In the genomic region with DNA sequence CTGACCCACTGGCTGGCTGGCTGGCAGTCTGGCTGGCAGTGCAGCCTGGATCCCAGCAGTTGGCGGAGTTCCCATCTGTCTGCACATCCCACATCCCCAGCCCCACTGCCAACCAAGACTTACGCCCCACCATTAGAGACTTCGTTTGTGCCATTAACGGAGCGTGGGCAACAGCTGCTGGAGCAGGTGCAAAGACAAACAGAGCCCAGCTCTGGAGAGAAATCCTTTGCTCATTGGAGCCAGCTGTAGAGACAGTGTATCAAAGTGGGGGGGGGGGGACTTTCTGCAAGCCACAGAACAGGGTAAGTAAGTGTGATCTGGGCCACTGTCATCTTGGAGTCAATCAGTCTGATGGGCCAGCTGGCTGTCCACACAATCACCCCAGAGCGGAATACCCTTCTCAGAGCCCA, we compare ENCODE assay signal across 10 mouse cellular contexts. TPM values are rescaled to one million over a fixed set of nuclear protein-coding genes. Genes with fewer than 3 reads are reported as not detected.
DNase-seq lines count a peak whose midpoint lies in the region; ATAC-seq and TF ChIP-seq lines count a peak whose summit lies in the region.
"Had no signal": no experiment of that assay in that cellular context is flagged by ENCODE, and none has a peak within 500 bp of the region (broad histone marks: within the 10 kb centered on the region; RNA-seq: fewer than 3 reads in every experiment).

No protein-coding gene starts in this region.

- H3K36me3 ChIP-seq in forebrain, embryonic 14.5 days (ENCODE audit: control insufficient read depth, insufficient read depth, low read length) = no peaks in the 10 kb centered on the region
- no peaks in the 10 kb centered on the region for H3K36me3 ChIP-seq in intestine, postnatal 0 days (ENCODE audit: control insufficient read depth, insufficient read depth)

- no peak overlapping the region for H3K9ac ChIP-seq in forebrain, embryonic 14.5 days (ENCODE audit: low read length)
- no peak overlapping the region for H3K9ac ChIP-seq in intestine, postnatal 0 days (ENCODE audit: low read depth, low read length)
- H3K9ac ChIP-seq: liver, embryonic 14.5 days had no signal

- no peak overlapping the region for H3K4me3 ChIP-seq in forebrain, embryonic 14.5 days (ENCODE audit: low read depth, low read length)
- H3K4me3 ChIP-seq in intestine, postnatal 0 days (ENCODE audit: low read depth, low read length) = no peak overlapping the region
- H3K4me3 ChIP-seq: erythroblast, embryonic 14.5 days had no signal

- peak; percentile 70 for DNase-seq in gastrocnemius, postnatal 14 days
- DNase-seq in gastrocnemius, adult 18-20 months (ENCODE audit: low spot score) = no peak
- peak; percentile 89 for DNase-seq in forebrain, embryonic 14.5 days (ENCODE audit: low spot score)
- DNase-seq in left cerebral cortex, adult 18-20 months (ENCODE audit: low spot score in 2 of 2) = peak; percentile 7 to 50
- DNase-seq in retina, embryonic 14.5 days (ENCODE audit: low spot score) = peak; percentile 51
- no peak for DNase-seq in adrenal gland, adult 2 months

- intact Hi-C loops in gastrocnemius, postnatal 14 days (cut with DNase I; ENCODE audit: low total_unique reads) = no loop called here

- H3K4me2 ChIP-seq in forebrain, embryonic 14.5 days (ENCODE audit: low read length) = no peak overlapping the region
- H3K4me2 ChIP-seq in intestine, postnatal 0 days (replicated peaks; ENCODE audit: low read depth) = no peak overlapping the region

- peaks cover 2% of the 10 kb centered on the region; the same call in 1 of the 2 replicates for H3K4me1 ChIP-seq in forebrain, embryonic 14.5 days (ENCODE audit: control insufficient read depth, insufficient read depth, low read length)
- no peaks in the 10 kb centered on the region for H3K4me1 ChIP-seq in intestine, postnatal 0 days (replicated peaks; ENCODE audit: control insufficient read depth, insufficient read depth, low read length)

- WGBS in forebrain, embryonic 14.5 days = 29% methylated on average over 6 of the region's 6 CpGs
- WGBS in intestine, postnatal 0 days = 89% methylated on average over 6 of the region's 6 CpGs

- peak overlapping the region; percentile 59; the same call in 1 of the 2 replicates for H3K27ac ChIP-seq in forebrain, embryonic 14.5 days (ENCODE audit: low read depth, low read length)
- no peak overlapping the region for H3K27ac ChIP-seq in intestine, postnatal 0 days (ENCODE audit: low read depth, low read length)
- H3K27ac ChIP-seq: liver, embryonic 14.5 days had no signal

- no peak for TF ChIP-seq CTCF in intestine, postnatal 0 days (IDR thresholded peaks at IDR 0.05; ENCODE audit: low read depth)

- H3K27me3 ChIP-seq in forebrain, embryonic 14.5 days (replicated peaks; ENCODE audit: control insufficient read depth, insufficient read depth, low read length) = no peaks in the 10 kb centered on the region
- H3K27me3 ChIP-seq in intestine, postnatal 0 days (replicated peaks; ENCODE audit: control insufficient read depth, insufficient read depth, low read length) = no peaks in the 10 kb centered on the region

- H3K9me3 ChIP-seq in forebrain, embryonic 14.5 days (replicated peaks; ENCODE audit: control insufficient read depth, low read length) = no peaks in the 10 kb centered on the region
- H3K9me3 ChIP-seq in intestine, postnatal 0 days (ENCODE audit: control insufficient read depth) = no peaks in the 10 kb centered on the region

- peak; percentile 91 for ATAC-seq in forebrain, embryonic 14.5 days
- no peak for ATAC-seq in megakaryocyte-erythroid progenitor cell, adult 5-6 weeks (replicated peaks; ENCODE audit: low FRiP score, low TSS enrichment, poor library complexity, severe bottlenecking)
- no peak for ATAC-seq in intestine, postnatal 0 days

RNA-seq across cellular contexts. Expression of gene Rplp1, which starts 52.3 kb away (rescaled TPM):
- total RNA-seq in gastrocnemius, postnatal 14 days (2021) = 1,000 to 10,000 TPM; 1,466 to 1,621 TPM
- 1,000 to 10,000 TPM; 1,375 to 1,461 TPM for total RNA-seq in gastrocnemius, adult 18-20 months (2021)
- 964 and 1,342 TPM in 2 replicates for polyA plus RNA-seq in forebrain, embryonic 14.5 days (2014; fragmentation: Nextera tagmentation; extraction: Ambion mirVana)
- 1,000 to 10,000 TPM; 1,463 to 1,514 TPM for total RNA-seq in left cerebral cortex, adult 18-20 months (2021)
- total RNA-seq in megakaryocyte-erythroid progenitor cell, adult 5-6 weeks (2014; fragmentation: Nextera tagmentation) = 5,809 and 5,838 TPM in 2 replicates
- 6,867 and 6,903 TPM in 2 replicates for total RNA-seq in megakaryocyte-erythroid progenitor cell, adult 5-6 weeks (2017)
- 1,000 to 10,000 TPM; 2,277 to 2,466 TPM for total RNA-seq in adrenal gland, adult 2 months (2021)
- 10,700 and 12,163 TPM in 2 replicates for polyA plus RNA-seq in adrenal gland, adult 2 months (2012; rRNA removed)
- 1,118 and 1,197 TPM in 2 replicates for polyA plus RNA-seq in intestine, postnatal 0 days (2015; fragmentation: Nextera tagmentation; extraction: Ambion mirVana)

Comparison
In these comparisons a context has a peak if more than half of its experiments do, and no peak if none do; other contexts are left out.
1. DNase-seq: peak in gastrocnemius, postnatal 14 days (single experiment), forebrain, embryonic 14.5 days (single experiment), left cerebral cortex, adult 18-20 months (2 of 2) and retina, embryonic 14.5 days (single experiment); none in gastrocnemius, adult 18-20 months (single experiment) and adrenal gland, adult 2 months (single experiment).